Mouse (Mus musculus): ENCODE data around the gene Srsf2.

Gene Srsf2

DNA sequence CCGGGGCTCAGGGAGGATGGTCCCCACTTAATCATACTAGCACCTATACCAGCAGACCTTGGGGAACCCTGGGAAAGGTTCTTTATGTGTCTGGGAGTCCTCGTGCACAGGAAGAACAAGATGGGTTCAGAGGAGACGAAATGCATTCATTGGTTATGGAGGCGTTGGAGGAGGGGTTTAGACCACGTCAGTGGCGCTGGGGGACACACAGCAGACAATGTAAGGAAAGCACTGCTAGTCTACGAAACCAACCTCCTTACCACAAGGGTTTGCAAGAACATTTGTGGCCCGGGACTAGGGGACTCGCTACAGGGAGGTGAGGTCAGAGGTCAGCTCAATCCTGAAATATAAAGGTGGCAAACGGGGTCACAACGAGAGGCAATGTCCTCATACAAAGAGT lies 42.4 kb downstream of the Srsf2 start:
- DNase-seq (ENCODE audit: low read depth, low spot score), result no peak

DNA sequence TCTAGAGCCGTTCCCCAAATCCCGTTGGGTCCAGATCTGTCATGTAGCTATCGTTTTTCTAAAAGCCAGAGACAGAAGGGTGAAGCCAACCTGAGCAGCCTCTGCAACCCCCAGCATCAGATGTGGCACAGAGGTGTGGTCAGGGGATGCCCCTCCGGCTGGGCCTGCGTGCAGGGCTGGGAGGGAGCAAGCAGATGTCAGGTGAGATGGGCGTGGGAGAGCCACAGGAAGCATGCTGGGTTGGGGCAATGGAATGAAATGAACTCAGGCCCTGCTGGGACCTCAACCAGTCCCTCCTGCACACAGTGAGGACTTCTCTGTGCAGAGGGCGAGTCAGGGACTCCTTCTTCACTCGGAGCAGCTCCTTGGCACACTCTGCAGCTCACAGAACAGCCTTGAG lies 43.4 kb downstream of the Srsf2 start:
- DNase-seq (ENCODE audit: low read depth, low spot score), result no peak

DNA sequence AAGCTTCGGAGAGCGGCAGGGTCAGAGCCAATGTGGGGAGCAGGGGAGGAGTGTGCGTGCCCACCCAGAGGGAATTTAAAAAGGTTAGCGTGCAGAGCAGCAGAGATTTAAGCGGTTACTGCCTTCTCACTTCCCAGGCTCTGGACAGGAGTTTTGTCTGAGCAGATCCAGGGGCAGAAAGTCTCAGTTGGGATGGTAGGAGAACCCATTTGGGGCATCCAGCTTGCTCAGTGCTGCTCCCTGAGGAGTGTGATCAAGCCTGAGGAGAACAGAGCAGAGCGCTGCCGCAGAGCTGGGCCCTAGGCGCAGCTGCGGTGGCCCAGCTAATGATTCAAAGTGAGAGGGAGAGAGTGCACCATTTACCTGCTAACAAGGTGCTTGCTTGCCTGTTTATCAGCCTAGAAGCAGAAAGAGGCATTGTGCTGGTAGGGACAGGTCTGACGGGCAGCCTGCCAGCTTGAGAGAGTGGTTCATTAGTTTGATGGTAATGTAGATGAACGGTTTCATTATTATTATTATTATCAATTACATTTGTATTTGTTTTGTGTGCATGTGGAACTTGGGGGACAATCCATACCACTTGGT lies 44.0 kb downstream of the Srsf2 start:
- no peak for DNase-seq (ENCODE audit: low read depth, low spot score)

GRCm38 (mm10) chr11:116807938-116808606 lies 44.8 kb downstream of the Srsf2 start:
- DNase-seq (ENCODE audit: low read depth, low spot score), result peak; percentile 73

GRCm38 (mm10) chr11:116807526-116807925 lies 45.4 kb downstream of the Srsf2 start:
- DNase-seq (ENCODE audit: low read depth, low spot score), result no peak

GRCm38 (mm10) chr11:116807116-116807515 lies 45.8 kb downstream of the Srsf2 start:
- peak; percentile 35 for DNase-seq (ENCODE audit: low read depth, low spot score)

DNA sequence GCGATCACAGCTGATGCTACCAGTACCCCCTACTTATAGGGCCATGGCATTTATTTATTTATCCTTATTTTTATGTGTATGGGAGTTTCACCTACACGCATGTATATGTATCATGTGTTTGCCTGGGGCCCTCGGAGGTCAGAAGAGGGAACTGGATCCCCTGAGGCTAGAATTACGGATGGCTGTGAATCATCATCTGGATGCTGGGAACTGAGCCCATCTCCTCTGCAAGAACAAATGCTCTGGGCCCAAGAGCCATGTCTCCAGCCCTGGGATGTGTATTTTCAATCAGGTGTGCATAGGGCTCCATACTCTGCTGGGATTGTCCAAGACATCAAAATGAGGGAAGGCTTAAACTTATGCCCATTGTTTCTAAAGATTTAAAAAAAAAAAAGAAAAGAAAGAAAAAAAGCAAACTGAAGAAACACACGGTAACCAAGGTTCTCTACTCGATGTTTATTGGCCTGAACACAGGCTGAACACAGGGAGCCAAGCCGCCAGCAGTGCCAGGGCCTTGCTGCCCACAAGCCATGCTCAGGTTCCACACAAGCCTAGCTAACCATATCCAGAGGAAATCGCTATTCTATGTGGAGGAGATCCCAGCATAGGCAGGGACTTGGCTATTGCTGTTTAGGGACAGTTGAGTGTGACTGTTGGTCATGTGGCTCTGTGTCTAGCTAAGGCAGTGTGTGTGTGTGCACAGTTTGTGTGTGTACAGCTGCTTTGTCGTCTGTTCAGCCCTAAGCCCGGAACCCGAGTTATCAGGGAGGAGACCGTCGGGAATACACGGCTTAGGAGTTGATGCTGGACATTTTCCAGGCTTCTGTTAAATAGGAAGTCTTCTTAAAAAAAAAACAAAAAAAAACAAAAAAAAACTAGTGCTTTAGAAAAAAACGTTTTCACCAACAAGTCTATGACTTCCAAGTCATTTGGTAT lies 46.5 kb downstream of the Srsf2 start:
- DNase-seq (ENCODE audit: low read depth, low spot score), result no peak

GRCm38 (mm10) chr11:116802709-116803108 lies 50.2 kb downstream of the Srsf2 start:
- no peak for DNase-seq (ENCODE audit: low read depth, low spot score)

DNA sequence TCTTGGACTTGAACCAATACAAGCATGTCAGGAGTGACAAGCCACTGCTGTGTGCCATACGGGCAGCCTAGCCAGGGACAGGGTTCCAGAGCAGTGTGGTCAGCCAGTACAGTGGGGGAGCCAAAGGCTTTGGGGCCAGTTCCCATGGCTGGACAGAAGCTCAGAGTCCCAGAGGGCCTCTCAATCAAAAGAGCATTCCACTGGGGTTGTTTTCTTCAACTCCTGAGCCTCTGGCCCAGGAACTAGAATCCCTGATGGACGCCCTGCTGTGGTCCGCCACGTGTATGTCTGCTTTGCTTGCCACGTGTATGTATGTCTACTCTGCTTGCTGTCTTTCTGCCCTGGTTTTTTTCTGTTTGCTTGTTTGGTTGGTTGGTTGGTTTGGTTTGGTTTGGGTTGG lies 51.8 kb downstream of the Srsf2 start:
- DNase-seq (ENCODE audit: low read depth, low spot score), result no peak
